Mouse (Mus musculus) adrenal gland, adult 2 months (tissue): ENCODE measurements around the gene Arhgap27. TPM values are rescaled to one million over a fixed set of nuclear protein-coding genes. Genes with fewer than 3 reads are reported as not detected.
"Not testable (repeated sequence)": the region's sequence is repeated elsewhere in the genome, so short reads cannot be mapped to it uniquely, and the experiment has no call there.

Experiments used
- DNase-seq: peaks from one replicate; pipeline ENCODE4 v3.0.0; 2021
- long read RNA-seq: library from polyadenylated mRNA; stranded (forward); transcript quantifications from one replicate; pipeline ENCODE4 v2.0.0, GENCODE M21; 2021
- polyA plus RNA-seq: library from polyadenylated mRNA; depleted of rRNA; stranded (reverse); fragments of >200 nt; gene quantifications from 2 replicates; pipeline ENCODE4 v1.2.3, GENCODE M21; 2012; rRNA removed
- total RNA-seq, 2 experiments: library from RNA; stranded (reverse); gene quantifications; 2 replicates each; pipeline ENCODE4 v1.2.3; 2021

Arhgap27 gene
- total RNA-seq (10 to 100 TPM; 10.3 to 12.2 TPM), polyA plus RNA-seq (34.7 and 42.5 TPM in 2 replicates)
- long read RNA-seq, partial matches to known transcripts = 2 of 6 reads
- long read RNA-seq, other reads (novel, unspliced or antisense) = 4 of 6 reads

DNA sequence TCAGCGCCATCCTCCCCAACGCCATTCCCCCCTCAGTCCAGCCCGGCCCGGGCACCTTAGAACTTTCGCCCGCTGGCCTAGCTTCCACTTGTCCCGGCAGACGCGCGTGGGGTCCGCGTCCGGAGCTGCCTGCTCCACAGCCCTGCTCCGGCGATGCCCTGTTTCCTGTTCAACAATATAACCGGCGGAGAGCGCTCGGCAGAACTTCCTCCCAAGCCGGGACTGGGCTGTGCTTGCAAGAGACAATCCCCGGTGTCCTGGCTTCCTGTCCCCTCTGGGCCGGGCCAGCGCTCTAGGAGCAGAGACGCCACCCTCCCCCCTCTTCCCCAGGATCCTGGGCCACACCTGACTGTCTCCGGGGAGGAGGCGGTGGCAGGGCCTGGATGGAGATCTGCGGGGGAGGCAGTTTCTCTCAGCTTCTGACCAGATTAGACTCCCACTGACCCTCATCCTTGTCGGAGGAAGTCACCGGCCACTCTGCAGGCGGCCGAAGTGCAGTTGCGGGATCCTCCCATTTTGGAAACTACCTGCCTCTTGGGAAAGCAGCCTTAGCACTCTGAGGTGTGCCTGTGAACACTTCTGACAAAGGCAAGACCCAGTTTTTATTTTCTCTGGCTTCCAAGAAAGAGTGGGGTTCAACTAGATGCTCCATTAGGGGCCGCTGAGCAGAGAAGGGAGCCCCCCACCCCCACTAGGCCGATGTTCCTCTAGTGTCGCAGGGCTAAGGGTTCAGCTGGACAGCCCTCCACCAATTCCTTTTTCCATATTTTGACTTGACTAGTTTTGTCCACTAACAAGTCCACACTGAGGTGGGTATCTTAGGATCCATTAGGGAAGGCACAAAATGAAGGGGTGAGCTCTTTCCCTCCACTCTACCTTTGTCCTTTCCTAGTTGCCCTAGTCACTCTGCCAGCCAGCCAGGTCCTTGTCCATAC lies at the start of gene Arhgap27:
TSS of gene Arhgap27 (minus strand) at position 479 of the 935 bp plus-strand sequence.
- peak; percentile 84 for DNase-seq

DNA sequence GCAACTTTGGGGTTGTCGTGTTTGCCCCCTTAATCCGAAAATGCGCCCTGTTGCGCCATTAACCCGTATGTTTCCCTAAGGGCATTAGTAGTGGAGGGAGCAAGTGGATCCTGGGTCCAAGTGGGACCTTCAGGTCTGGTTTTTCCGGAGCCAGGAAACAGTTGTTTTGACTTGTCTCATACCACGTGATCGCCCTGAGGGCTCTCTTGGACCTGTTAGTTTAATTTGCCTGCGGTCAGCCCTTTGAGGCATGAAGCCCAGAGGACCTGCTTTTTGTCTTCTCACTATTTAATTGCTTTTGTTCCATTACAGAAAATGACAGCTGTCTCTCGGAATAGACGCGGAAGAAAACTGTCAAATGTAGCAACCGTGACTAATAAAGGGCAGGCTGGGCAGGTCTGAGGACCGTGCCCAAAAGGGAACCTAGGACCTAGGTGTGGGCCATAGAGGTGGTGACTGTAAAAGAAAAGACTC lies 49.5 kb upstream of the Arhgap27 start:
- no peak for DNase-seq

DNA sequence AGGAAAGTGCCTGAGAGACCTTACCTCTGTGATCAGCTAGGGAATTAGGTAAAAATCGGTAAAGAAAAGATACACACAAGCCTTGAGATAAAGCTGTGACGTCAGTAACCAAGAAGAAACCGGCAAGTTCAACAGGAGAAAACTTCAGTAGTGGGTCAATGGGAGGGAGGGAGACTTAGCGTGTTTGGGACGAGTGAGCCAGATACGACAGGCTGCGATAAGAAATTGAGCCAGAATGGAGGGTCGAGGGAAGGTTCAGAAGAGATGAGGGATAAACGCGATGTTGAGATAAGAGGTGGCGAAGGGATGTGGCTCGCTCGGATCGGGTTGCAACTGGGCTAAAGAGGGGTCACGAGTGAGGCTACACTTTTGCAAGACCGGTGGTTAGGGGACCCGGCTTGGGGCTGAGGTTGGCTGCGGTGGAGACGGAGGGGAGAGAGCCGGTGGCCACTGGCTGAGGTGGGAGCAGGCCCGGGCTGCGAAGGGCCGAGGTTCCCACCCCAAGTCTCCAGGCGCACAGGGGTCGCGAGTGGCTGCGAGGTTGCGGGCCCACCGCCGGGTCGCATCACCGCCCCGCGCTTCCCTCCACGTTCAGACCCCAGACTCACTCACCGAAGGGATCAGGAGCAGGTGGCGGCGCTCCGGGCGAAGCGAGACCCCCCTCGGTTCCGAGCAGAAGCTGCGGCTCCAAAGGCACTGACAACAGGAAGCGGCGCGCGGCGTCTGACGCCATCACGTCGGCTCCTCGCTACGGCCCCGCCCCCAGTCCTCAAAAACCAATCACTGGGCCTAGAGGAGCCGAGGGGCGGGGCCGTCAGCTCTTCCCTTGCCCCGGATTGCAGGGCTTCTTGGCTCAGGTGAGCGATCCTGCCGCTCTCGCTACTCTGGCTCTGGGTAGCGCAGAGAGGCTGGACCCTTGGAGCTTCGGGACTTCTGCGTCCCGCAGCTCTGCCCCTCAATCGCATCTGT lies 48.8 kb upstream of the Arhgap27 start, which contains the start of gene Plekhm1:
TSS of gene Plekhm1 (minus strand) at position 707 of the 969 bp plus-strand sequence.
- peak; percentile 96 for DNase-seq

DNA sequence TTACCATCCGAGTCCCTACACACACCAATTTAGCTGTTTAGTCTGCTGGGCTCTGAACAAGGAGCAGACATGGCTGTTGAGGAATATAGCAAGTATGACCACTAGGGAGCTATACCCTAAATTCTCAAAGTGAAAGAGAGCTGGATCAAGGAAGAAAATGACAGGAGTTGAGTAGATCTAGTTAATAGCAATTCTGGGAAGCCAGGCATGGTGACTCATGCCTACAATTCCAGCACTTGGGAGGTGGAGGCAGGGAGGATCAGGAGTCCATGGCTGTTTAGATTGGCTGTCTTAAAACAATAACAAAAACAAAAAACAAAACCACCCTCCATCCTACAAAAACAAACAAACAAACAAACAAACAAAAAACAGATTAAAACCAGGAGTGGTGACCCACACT lies 47.8 kb upstream of the Arhgap27 start:
- peak; percentile 26 for DNase-seq

DNA sequence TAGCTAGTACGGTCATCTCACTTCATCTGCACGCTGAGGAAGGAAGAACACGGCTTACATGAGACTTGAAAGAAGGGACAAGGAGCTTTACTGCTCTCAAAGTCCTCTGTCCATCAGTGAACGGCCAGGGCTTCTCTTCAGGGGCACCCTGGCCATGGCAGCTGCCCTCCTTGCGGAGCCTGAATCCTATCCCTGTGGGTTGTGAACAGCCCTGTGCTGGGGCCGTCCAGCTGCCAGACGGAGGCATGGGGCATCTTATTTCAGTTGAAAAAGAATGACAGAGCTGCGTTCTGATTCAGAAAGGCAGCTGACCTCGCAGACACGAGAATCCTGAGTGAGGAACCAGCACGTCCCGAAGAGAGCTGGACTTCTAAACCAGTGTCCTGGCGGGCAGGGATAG lies 45.4 kb upstream of the Arhgap27 start:
- DNase-seq = no peak

DNA sequence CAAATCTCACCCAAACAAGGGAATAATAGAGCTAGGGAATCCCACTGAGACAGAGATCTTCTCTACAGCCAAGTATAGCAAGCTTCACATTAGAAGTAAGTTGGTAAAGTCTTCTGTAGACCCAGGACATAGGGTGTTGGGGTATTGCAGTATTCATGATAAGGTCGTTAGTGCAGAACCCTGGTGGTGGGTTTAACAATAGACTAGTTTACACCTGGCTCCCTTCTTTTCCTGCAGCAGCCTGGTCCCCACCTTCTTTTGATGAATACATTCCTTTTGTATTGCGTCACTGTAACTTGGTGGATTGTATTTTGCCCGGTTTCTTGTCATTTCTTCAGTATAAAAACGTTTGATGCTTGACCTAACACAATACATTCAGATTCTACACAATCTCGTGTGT lies 43.6 kb upstream of the Arhgap27 start:
- not testable (repeated sequence) for DNase-seq

DNA sequence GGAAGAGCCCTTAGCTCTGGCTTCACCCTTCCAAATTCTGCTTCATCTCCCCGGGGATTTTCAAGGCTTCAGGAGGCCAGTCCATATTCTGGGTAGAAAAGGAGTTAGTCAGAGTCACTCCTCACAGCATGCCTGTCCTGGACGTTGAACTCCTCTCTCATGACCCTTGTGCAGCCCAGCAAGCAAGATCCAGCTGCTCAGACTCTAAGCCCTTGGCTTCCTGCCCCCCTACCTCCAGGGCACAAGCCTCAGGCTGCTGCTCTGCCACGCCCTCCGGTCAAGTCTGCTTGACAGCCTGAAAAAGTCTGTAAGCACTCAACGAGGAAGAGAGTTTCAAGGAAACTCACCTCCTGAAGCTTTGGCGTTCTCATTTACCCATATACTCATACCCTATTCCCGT lies 43.1 kb upstream of the Arhgap27 start:
- peak; percentile 27 for DNase-seq

DNA sequence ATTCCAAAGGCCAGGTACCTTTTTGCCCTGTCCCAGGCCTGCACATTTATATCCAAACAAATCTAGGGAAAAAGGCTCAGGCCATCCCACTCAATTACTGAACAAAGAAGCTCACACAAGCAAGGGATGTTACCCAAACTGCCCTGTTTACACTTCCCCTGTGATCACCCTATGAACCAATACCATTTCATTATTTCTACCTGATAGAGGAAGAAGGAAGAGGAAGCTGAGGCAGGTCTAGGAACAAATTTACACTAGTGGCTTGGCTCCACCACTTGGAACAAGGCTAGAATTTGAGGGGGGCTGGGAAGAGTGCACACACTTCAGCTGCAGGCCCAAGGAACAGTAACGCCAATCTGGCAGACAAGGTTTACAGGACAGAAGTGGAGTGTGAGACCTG lies 42.3 kb upstream of the Arhgap27 start:
- DNase-seq = no peak

DNA sequence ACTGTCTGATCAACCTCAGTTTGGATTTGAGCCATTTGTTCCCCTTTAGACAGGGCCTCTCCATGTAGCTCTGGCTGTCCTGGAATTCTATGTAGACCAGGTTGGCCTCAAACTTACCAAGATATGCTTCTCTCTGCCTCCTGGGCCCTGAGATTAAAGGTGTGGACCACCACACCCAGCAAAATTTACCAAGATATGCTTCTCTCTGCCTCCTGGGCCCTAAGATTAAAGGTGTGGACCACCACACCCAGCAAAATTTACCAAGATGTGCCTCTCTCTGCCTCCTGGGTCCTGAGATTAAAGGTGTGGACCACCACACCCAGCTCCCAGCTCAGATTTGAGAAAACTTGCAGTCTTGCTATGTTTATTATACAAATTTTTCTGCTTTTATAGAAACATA lies 41.1 kb upstream of the Arhgap27 start:
- no peak for DNase-seq

DNA sequence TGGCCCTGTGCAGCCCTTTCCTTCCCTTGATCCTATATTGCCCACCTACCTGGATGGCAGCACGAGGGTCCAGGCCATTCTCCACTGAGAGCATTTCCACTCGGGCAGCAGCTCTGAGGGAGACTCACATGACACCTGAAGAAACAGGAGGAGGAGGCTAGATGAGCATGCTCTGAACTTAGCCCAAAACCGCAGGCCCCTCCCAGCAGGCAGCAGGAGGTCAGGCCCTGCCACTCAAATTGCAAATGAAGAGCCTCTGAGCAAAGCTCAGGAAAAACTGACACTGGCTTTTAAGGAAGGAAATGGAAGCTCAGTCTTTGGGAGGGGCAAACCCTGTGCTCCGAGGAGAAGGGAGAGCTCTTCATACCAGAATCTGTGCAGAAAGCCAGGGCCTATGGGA lies 40.3 kb upstream of the Arhgap27 start:
- DNase-seq = no peak

DNA sequence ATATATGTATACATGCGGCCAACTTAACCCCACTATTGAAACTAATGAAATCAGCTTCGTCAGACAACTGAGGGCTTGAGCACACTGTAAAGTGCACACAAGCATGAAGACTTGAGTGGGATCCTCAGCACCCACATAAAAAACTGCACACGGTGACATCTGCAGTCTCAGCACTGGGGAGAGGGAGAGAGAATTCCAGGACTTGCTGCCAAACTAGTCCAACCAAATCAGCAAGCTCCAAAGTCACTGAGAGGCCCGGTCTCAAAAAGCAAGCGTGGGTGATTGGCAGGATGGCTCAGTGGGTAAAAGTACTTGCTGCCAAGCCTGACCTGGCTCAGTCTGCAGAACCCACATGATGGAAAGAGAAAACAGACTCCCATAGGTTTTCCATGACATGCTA lies 39.2 kb upstream of the Arhgap27 start:
- no peak for DNase-seq

DNA sequence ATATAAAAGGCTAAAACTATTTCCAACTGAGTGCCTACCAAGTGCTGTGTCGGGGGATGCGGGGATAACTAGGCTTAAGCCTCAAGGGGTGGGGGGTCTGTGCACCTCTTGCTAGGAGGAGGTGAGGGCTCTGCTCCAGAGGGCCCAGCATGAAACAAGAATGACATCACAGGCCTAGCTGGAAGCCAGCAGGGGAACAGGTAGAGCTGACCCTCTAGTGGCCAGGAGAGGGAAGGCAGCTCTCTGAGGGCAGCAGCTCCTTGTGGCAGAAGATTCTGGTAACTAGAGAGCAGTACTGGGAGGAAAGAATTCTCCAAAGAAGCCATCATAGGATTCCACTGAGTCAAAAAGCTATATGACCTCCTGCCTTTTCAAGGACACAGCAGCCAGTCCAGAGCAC lies 38.7 kb upstream of the Arhgap27 start:
- peak; percentile 56 for DNase-seq

DNA sequence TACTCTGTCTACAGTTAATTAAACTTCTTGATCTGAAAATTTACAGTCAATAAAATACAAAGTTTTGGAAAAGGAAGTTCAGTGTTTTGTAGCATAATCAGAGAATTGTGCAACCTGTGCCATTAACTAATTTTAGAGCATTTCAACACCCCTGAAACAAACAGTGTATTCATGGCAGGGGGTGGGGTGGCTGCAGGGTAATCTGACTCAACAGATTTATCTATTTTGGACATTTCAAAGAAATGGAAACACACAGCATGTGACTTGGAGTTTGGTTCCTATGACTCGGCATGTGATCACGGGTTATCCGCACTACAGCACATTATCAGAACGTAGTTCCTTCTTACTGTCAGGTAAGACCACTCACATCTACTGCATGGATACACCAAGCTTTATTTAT lies 36.5 kb upstream of the Arhgap27 start:
- peak; percentile 74 for DNase-seq

DNA sequence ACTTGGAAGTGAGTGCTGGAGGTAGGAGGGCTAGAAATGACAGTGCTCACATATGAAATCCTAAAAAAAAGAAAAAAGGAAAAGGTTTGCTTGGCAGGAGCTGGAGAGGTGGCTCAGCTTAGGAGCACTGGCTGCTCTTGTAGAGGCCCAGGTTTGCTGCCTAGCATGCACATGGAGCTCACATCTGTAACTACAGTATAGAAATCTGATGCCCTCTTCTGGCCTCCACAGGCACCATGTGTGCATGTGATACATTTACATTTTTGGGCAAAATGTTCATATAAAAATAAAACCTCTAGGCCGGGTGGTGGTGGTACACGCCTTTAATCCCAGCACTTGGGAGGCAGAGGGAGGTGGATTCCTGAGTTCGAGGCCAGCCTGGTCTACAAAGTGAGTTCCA lies 35.6 kb upstream of the Arhgap27 start:
- DNase-seq = peak; percentile 26

DNA sequence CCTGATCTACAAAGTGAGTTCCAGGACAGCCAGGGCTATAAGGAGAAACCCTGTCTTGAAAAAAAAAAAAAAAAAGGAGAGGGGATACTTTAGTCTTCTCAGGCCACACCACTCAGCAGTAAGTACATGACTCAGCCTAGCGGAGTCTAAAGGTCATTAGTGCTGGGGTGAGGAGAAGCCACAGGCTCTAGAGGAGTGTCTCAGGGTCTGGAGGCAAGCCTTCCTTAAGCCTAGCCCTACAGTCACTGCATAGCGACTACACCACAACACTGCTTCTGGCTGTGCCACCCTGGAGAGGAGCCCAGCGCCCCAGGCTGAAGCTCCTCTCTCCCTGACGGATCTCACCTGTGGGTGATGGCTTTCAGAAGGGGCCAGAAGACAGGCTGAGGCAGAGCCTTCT lies 33.2 kb upstream of the Arhgap27 start:
- peak; percentile 24 for DNase-seq

DNA sequence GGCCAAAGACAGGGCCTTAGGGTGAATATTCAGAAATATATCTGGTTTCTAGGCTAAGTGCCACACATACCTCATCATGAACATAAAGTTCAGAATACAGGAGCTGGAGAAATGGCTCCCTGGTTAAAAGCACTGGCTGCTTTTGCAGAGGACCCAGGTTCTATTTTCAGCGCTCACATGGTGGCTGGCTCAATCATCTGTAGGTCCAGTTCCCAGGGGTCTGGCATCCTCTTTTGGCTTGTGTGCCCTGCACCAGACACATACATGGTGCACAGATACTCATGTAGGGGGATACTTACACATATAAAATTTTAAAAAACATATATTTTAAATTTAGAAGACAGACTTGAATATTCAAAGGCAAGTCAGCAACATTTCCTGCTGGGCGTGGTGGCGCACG lies 32.7 kb upstream of the Arhgap27 start:
- no peak for DNase-seq

DNA sequence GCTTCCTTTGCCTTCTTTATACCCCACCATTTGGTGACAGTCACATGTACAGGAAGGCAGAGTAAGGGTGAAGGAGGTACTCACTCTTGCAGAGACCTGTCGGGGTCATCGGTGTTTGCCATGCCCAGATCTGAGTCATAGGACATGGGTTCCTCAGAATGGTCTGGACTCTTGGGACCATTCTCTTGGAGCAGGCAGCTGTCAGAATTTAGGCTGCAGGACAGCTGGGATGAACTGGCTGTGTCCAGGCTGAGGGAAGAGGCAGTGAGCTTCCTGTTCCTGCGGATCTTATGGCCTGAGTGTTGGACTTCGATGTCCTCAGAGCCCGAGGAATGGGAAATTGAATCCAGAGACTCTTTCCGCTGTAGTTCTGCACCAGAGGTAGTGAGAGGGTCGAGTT lies 31.1 kb upstream of the Arhgap27 start:
- DNase-seq = no peak

DNA sequence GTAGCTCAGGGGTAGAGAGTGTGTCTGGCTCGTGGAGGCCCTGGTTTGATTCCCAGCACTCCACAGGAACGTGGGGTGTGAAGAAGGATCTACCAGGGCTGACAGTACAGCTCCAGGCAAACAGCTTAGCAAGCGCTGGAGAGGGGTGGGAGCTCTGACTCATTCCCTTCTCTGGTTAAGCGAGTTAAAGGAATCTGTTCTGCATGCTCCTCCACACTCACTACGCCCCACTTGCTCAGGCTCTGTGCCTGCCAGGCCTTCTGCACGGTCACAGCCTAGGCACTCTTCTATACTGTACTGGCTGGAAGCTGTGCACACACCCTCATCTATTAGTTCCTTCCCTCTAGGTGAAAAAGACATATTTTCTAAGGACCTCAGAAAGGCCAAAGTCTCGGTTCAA lies 30.5 kb upstream of the Arhgap27 start:
- DNase-seq = no peak

DNA sequence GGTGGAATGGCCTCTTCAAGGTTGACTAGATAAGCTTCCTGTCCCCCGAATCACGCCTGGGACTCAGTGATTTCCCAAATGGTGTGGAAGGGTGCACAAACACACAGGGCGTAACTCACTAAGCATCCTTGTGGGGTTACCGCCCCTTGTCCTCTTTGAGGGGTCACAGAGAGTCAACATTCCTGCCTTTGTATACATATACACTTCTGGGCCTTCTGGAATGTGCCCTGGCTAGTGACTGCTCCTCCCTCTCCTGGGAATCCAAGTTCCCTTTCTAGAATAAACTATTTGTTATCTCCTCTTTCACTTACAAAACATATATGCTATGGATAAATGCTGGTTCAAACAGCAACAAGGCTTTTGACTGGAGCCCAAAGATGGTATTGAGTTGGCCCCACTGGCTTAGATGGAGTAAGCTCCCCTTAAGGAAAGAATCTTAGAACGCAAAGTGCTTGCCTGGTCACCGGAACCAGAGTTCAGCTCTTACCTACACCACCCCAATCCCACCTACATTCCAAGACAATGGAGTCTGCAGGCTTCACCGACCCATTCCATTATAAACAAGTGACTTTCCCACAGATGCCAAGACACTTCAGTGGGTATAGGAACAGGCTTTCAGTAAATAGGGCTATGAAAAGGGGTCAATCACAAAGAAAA lies 24.5 kb upstream of the Arhgap27 start:
- no peak for DNase-seq

DNA sequence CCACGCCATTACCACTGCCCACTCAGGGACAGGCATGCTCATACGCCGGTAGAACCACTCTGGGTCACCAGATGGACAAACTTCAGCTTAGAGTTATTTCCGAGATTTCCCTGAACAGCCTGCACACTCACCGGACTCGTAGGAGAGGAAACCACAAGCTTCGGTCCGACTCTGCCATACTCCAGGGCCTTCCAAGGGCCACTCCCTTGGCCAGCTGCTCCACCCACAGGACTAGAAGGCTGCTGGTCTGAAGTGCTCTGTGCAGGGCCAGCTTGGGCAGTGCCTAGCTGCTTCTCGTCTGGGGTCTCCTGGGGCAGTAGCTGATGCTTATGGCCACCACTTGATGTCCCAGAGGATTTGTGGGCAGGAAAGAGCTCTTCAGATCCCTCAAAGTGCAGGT lies 23.3 kb upstream of the Arhgap27 start:
- no peak for DNase-seq

DNA sequence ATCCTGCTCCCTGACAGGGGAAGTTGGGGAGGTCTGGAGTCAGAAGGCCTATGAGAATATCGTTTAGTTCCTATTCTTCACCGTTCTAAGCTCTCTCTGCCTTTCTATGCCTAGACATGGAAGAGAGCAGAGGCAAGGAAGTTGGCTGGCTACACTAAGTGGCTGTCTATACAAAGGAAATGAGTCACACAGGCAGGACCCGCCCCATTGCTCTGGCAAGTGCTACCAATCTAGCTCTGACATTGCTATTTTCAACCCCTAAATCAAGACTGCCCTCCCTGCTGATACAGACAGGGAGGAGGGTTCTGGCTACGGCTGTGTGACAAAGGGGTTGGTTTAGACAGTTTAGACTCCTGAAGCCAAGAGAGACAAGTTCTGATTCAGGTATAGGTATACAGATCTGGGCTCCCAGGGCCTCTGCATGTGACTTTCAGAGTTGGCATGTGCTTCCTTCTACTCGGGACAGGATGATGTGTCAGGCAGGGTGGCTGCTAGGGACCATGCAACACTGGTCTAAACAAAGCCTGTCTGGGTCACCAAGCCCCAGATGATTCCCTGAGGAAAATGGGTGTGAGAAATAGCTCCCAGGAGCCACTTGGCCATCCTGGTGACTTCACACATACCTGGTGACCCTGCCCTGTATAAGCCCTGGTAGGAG lies 18.6 kb upstream of the Arhgap27 start:
- peak; percentile 91 for DNase-seq
